Mouse (Mus musculus): ENCODE data around the gene Gfi1. TPM values are rescaled to one million over a fixed set of nuclear protein-coding genes. Genes with fewer than 3 reads are reported as not detected.

The Gfi1 gene
- polyA plus RNA-seq, 1 experiment from 2014 or later: 1.5 TPM

DNA sequence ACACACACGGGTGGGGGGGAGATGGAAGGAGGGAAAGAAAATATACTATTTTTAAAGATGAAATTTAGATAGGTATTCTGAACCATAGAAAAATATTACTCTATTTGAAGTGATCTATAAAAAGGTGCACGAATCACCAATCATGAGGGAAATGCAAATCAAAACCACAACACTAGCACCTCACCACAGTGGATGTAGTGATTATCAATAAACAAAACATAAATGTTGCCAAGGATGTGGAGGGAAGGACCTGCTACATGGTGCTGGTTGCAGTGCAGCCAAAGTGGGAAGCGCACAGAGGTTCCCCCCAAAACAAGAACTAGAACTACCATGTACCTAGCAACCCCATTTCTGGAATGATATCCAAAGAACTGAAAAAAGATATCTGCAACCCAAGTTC is 30.8 kb downstream of the Gfi1 start:
- Histone ChIP-seq H3K9me3 (replicated peaks; ENCODE audit: control insufficient read depth, low read length) (no peaks in the 10 kb centered on the region), H3K9ac (ENCODE audit: low read depth, low read length) (no peak overlapping the region), H3K4me2 (ENCODE audit: low read depth, low read length) (no peak overlapping the region), H3K36me3 (ENCODE audit: control insufficient read depth, insufficient read depth) (no peaks in the 10 kb centered on the region), H3K27ac (ENCODE audit: low read length) (no peak overlapping the region), H3K4me1 (ENCODE audit: control insufficient read depth, low read depth, low read length) (no peaks in the 10 kb centered on the region), H3K27me3 (ENCODE audit: control insufficient read depth, insufficient read depth, low read depth, low read length) (no peaks in the 10 kb centered on the region), H3K4me3 (ENCODE audit: low read depth, low read length) (no peak overlapping the region)
- 70% methylated on average over 3 of the region's 3 CpGs for WGBS (ENCODE audit: insufficient replicate concordance)
- no peak for ATAC-seq (ENCODE audit: low read depth)

DNA sequence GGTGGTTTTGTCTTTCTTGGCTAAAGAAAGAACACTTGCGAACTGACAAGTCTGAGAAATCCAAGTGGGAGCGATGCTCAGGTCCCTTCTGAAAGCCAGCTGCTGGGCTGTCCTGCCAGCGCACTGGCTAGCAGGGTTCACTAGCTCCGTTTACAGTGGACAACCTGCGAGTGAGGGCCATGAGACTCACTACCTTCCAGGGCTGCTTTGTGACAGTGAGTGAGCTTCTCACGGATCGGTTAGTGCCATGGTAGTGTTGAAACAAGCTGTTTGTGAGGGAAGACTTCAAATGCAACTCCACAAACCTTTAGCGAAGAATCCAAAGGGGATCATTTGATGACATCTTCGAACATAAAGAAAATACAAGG is 37.4 kb downstream of the Gfi1 start:
- peaks cover 3% of the 10 kb centered on the region; the same call in 1 of the 2 replicates for H3K4me1 ChIP-seq (ENCODE audit: control insufficient read depth, low read depth, low read length)
- H3K27ac ChIP-seq (ENCODE audit: low read length): no peak overlapping the region
- WGBS (ENCODE audit: insufficient replicate concordance): 27% methylated on average over 9 of the region's 9 CpGs
- peak; percentile 41; the same call in 1 of the 2 replicates for ATAC-seq (ENCODE audit: low read depth)
- H3K4me3 ChIP-seq (ENCODE audit: low read depth, low read length): peak overlapping the region; percentile 57
- H3K4me2 ChIP-seq (ENCODE audit: low read depth, low read length): peak overlapping the region; percentile 69
- no peak overlapping the region for H3K9ac ChIP-seq (ENCODE audit: low read depth, low read length)
- no peaks in the 10 kb centered on the region for H3K36me3 ChIP-seq (ENCODE audit: control insufficient read depth, insufficient read depth)
- H3K9me3 ChIP-seq (replicated peaks; ENCODE audit: control insufficient read depth, low read length): no peaks in the 10 kb centered on the region
- H3K27me3 ChIP-seq (ENCODE audit: control insufficient read depth, insufficient read depth, low read depth, low read length): peaks cover 8% of the 10 kb centered on the region

DNA sequence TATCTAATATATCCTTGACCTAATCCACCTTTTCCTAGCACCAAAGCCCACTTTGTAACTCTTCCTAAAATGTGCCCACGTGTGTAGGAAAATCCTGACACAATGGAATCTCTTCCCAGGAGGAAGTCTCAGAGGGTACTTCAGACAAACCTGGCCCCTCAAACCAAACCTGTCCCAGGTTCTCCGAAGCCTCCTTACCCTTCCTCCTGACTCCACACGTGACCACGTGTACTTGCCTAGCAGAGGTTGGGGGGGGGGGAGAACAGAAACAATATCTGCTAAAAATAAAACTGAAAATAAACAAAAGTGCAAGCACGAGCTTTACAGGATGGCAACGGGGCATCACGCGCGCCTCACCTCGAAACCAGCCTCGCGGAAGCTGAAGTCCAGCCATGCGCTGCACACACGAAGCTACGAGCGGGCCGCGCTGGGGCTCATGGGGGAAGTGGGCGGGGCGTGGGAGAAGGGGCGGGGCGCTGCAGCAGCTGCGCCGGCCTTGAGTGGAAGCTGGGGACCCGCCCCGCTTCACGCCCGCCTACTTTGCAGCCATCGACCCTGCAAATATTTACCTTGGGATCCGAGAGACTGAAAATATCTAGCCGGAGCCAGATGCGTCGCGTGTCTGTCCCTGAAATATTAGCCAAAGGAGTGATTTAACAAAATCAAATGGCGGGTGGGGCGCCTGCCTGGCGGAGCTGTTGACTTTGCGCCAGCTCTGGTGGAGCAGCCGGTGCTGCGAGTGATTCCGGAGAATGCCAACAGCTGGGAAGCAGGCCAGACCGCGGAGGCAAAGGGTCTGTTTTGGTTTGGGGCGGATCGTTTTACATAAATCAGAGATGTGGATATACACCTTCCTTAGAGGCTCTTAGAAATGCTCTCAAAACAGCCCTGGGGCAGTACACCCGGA is 38.0 kb downstream of the Gfi1 start:
- Histone ChIP-seq H3K4me2 (ENCODE audit: low read depth, low read length) (peak overlapping the region; percentile 69), H3K9me3 (replicated peaks; ENCODE audit: control insufficient read depth, low read length) (no peaks in the 10 kb centered on the region), H3K9ac (ENCODE audit: low read depth, low read length) (no peak overlapping the region), H3K27ac (ENCODE audit: low read length) (no peak overlapping the region), H3K36me3 (ENCODE audit: control insufficient read depth, insufficient read depth) (no peaks in the 10 kb centered on the region), H3K27me3 (ENCODE audit: control insufficient read depth, insufficient read depth, low read depth, low read length) (peaks cover 8% of the 10 kb centered on the region), H3K4me3 (ENCODE audit: low read depth, low read length) (peak overlapping the region; percentile 57), H3K4me1 (ENCODE audit: control insufficient read depth, low read depth, low read length) (peaks cover 3% of the 10 kb centered on the region; the same call in 1 of the 2 replicates)
- peak; percentile 88 for ATAC-seq (ENCODE audit: low read depth)
- WGBS (ENCODE audit: insufficient replicate concordance): 12% methylated on average over 46 of the region's 46 CpGs

DNA sequence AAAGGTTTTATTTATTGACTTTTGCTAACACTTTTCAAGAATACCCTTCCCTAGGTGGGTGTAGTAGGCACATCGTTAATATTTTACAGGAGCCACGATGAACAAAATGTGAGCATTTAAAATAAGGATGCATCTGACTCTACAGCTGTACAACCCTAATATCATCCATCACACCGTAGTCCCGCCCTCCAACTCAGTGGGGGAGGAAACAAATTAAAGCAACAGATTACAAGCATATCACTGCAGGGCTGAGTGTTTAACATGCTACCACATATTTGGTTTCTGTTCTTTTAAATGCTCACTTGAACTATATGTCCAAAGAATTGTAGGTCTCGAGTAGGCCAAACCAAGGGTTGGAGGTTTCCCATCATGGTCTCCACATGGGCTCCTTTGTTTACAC is 38.7 kb downstream of the Gfi1 start:
- 68% methylated on average over 5 of the region's 5 CpGs for WGBS (ENCODE audit: insufficient replicate concordance)
- no peaks in the 10 kb centered on the region for H3K9me3 ChIP-seq (replicated peaks; ENCODE audit: control insufficient read depth, low read length)
- no peak overlapping the region for H3K4me3 ChIP-seq (ENCODE audit: low read depth, low read length)
- H3K4me2 ChIP-seq (ENCODE audit: low read depth, low read length): no peak overlapping the region
- no peak for ATAC-seq (ENCODE audit: low read depth)
- H3K36me3 ChIP-seq (ENCODE audit: control insufficient read depth, insufficient read depth): no peaks in the 10 kb centered on the region
- no peak overlapping the region for H3K9ac ChIP-seq (ENCODE audit: low read depth, low read length)
- H3K27me3 ChIP-seq (ENCODE audit: control insufficient read depth, insufficient read depth, low read depth, low read length): peaks cover 8% of the 10 kb centered on the region
- H3K27ac ChIP-seq (ENCODE audit: low read length): no peak overlapping the region
- H3K4me1 ChIP-seq (ENCODE audit: control insufficient read depth, low read depth, low read length): peaks cover 3% of the 10 kb centered on the region; the same call in 1 of the 2 replicates

DNA sequence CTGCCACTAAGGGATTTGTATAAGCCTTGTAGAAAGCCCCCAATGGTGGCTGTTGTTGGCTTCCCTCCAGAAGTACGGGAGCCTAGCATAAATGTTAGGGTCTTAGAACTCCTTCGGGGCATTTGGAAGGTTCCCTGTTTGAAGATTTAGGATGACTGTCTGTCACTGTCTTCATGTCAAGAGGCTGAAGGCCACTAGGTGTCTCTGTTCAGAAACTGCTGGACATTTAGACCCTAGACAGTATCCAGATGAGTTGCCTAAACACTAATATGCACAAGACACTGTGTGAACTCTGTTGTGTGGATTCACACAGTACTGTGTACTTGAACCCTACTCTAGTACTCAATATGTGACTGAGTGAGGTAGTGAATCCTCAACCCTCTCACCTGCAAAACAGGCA is 41.5 kb downstream of the Gfi1 start:
- Histone ChIP-seq H3K36me3 (ENCODE audit: control insufficient read depth, insufficient read depth) (no peaks in the 10 kb centered on the region), H3K4me2 (ENCODE audit: low read depth, low read length) (no peak overlapping the region), H3K27ac (ENCODE audit: low read length) (no peak overlapping the region), H3K9ac (ENCODE audit: low read depth, low read length) (no peak overlapping the region), H3K27me3 (ENCODE audit: control insufficient read depth, insufficient read depth, low read depth, low read length) (peaks cover 8% of the 10 kb centered on the region), H3K4me3 (ENCODE audit: low read depth, low read length) (no peak overlapping the region), H3K4me1 (ENCODE audit: control insufficient read depth, low read depth, low read length) (peaks cover 3% of the 10 kb centered on the region; the same call in 1 of the 2 replicates), H3K9me3 (replicated peaks; ENCODE audit: control insufficient read depth, low read length) (no peaks in the 10 kb centered on the region)
- WGBS (ENCODE audit: insufficient replicate concordance): 33% methylated on average over 2 of the region's 2 CpGs
- no peak for ATAC-seq (ENCODE audit: low read depth)

DNA sequence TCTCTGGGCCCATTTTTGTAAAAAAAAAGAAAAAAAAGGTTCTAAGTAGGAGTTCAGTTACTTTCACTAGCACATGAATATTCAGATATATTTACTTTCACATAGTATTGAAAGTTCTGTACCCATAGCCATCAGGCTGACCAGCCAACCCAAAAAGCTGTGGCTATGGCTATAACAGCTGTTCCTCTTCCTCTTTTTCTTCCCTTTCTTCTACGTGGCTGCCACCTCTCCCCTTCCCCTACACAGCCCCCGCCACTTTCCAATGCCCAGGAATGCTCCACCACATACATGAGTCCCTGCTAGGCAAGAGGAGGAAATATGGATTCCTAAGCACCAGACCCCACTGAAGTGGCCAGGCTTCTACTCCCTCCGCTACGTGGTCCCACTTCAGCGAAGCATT is 44.5 kb downstream of the Gfi1 start:
- H3K4me2 ChIP-seq (ENCODE audit: low read depth, low read length): no peak overlapping the region
- H3K4me3 ChIP-seq (ENCODE audit: low read depth, low read length): no peak overlapping the region
- no peak for ATAC-seq (ENCODE audit: low read depth)
- 53% methylated on average over 5 of the region's 5 CpGs for WGBS (ENCODE audit: insufficient replicate concordance)
- no peak overlapping the region for H3K9ac ChIP-seq (ENCODE audit: low read depth, low read length)
- H3K9me3 ChIP-seq (replicated peaks; ENCODE audit: control insufficient read depth, low read length): no peaks in the 10 kb centered on the region
- no peaks in the 10 kb centered on the region for H3K4me1 ChIP-seq (ENCODE audit: control insufficient read depth, low read depth, low read length)
- no peak overlapping the region for H3K27ac ChIP-seq (ENCODE audit: low read length)
- H3K36me3 ChIP-seq (ENCODE audit: control insufficient read depth, insufficient read depth): no peaks in the 10 kb centered on the region
- H3K27me3 ChIP-seq (ENCODE audit: control insufficient read depth, insufficient read depth, low read depth, low read length): no peaks in the 10 kb centered on the region

DNA sequence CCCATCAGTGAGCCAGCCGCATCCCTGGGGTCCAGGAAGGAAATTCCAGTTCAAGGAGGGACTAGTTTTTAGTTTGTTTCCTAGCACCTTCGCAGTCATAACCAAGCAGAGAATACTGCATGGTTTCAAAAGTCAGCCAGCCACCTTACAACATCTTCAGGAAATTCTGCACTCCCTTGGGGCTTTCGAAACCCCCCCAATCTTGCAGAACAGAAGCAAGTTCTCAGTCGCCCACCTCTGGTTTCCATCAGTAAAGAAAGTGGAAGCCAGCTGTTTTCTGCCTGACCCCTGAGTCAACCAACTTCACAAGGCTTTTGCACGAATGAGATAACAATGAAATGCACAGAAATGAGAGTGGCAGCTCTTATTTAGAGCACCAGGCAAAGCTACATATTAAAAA is 47.4 kb downstream of the Gfi1 start:
- no peak overlapping the region for H3K27ac ChIP-seq (ENCODE audit: low read length)

More for the DNA sequence above, 47.4 kb downstream of the Gfi1 start:
- H3K4me3 ChIP-seq (ENCODE audit: low read depth, low read length): no peak overlapping the region
- no peak for ATAC-seq (ENCODE audit: low read depth)
- H3K36me3 ChIP-seq (ENCODE audit: control insufficient read depth, insufficient read depth): no peaks in the 10 kb centered on the region
- no peak overlapping the region for H3K9ac ChIP-seq (ENCODE audit: low read depth, low read length)
- no peaks in the 10 kb centered on the region for H3K27me3 ChIP-seq (ENCODE audit: control insufficient read depth, insufficient read depth, low read depth, low read length)
- no peak overlapping the region for H3K4me2 ChIP-seq (ENCODE audit: low read depth, low read length)
- no peaks in the 10 kb centered on the region for H3K4me1 ChIP-seq (ENCODE audit: control insufficient read depth, low read depth, low read length)
- WGBS (ENCODE audit: insufficient replicate concordance): 38% methylated on average over 5 of the region's 5 CpGs
- no peaks in the 10 kb centered on the region for H3K9me3 ChIP-seq (replicated peaks; ENCODE audit: control insufficient read depth, low read length)

Other genes starting within 250 kb of the Gfi1 start
- gene Gm42669, start 218.4 kb downstream of the Gfi1 start, polyA plus RNA-seq (2015; fragmentation: Nextera tagmentation; extraction: Ambion mirVana): 0.04 TPM in 1 of 2 replicates, not detected in the other
- gene 1700028K03Rik, start 191.3 kb downstream of the Gfi1 start, polyA plus RNA-seq (2015; fragmentation: Nextera tagmentation; extraction: Ambion mirVana): 0.11 TPM in 1 of 2 replicates, not detected in the other
- gene Rpap2, start 128.7 kb downstream of the Gfi1 start, polyA plus RNA-seq (2015; fragmentation: Nextera tagmentation; extraction: Ambion mirVana): 5.2 and 5.4 TPM in 2 replicates
- gene Glmn, start 128.1 kb downstream of the Gfi1 start, polyA plus RNA-seq (2015; fragmentation: Nextera tagmentation; extraction: Ambion mirVana): 6.5 and 6.9 TPM in 2 replicates
- 0.33 and 0.40 TPM in 2 replicates for gene Ube2d2b, start 104.1 kb upstream of the Gfi1 start, polyA plus RNA-seq (2015; fragmentation: Nextera tagmentation; extraction: Ambion mirVana)
- gene Evi5, start 149.1 kb upstream of the Gfi1 start, polyA plus RNA-seq (2015; fragmentation: Nextera tagmentation; extraction: Ambion mirVana): 57.8 and 59.8 TPM in 2 replicates
- gene Rpl5, start 174.5 kb upstream of the Gfi1 start, polyA plus RNA-seq (2015; fragmentation: Nextera tagmentation; extraction: Ambion mirVana): 20.5 and 23.9 TPM in 2 replicates

All from liver, embryonic 16.5 days (tissue).